Mouse (Mus musculus): ENCODE measurements around the gene Saysd1. TPM values are rescaled to one million over a fixed set of nuclear protein-coding genes. Genes with fewer than 3 reads are reported as not detected.
A peak's percentile ranks its signal among the peaks of the same experiment; 100 is the strongest.

Saysd1 gene
- polyA plus RNA-seq, 1 experiment from 2014 or later: 11.2 TPM

DNA sequence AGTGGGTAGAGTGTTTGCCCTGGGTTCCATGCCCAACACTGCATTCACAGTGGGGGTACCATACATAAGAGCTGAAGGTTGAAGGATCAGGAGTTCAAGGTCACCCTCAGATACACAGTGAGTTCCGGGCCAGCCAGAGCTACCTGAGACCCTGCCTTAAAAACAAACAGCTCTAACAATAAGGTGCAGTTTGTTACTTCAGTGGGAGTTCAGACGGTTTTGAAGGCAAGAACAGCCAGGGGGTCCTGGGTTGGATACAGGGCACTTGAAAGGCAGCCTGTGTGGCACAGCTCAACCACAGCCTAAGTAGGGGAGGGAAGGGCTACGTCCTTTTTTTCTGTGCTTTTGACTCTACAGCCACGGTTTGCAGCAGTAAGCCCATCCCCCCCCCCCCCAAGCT is 40.3 kb upstream of the Saysd1 start:
- Histone ChIP-seq H3K4me3 (ENCODE audit: low read length) (peak overlapping the region; percentile 58; the same call in 1 of the 2 replicates), H3K9me3 (ENCODE audit: control insufficient read depth, low read length) (no peaks in the 10 kb centered on the region), H3K4me1 (ENCODE audit: control insufficient read depth, insufficient read depth, low read length) (peaks cover 29% of the 10 kb centered on the region), H3K4me2 (replicated peaks; ENCODE audit: low read depth, low read length) (peak overlapping the region; percentile 94), H3K27me3 (ENCODE audit: control insufficient read depth, insufficient read depth, low read length) (no peaks in the 10 kb centered on the region), H3K27ac (ENCODE audit: low read depth, low read length) (peak overlapping the region; percentile 44; the same call in 1 of the 2 replicates), H3K9ac (ENCODE audit: low read depth, low read length) (no peak overlapping the region), H3K36me3 (ENCODE audit: control insufficient read depth, insufficient read depth, low read length) (no peaks in the 10 kb centered on the region)
- no peak for ATAC-seq (ENCODE audit: low FRiP score, low TSS enrichment)
- 36% methylated on average over 4 of the region's 4 CpGs for WGBS

GRCm38 (mm10) chr14:20177494-20178123 is 39.3 kb upstream of the Saysd1 start:
- Histone ChIP-seq H3K4me2 (replicated peaks; ENCODE audit: low read depth, low read length) (0 out of 2 replicates have a peak overlapping the region, but pooled peaks have one; percentile 10), H3K4me3 (ENCODE audit: low read length) (no peak overlapping the region), H3K4me1 (ENCODE audit: control insufficient read depth, insufficient read depth, low read length) (peaks cover 33% of the 10 kb centered on the region)

DNA sequence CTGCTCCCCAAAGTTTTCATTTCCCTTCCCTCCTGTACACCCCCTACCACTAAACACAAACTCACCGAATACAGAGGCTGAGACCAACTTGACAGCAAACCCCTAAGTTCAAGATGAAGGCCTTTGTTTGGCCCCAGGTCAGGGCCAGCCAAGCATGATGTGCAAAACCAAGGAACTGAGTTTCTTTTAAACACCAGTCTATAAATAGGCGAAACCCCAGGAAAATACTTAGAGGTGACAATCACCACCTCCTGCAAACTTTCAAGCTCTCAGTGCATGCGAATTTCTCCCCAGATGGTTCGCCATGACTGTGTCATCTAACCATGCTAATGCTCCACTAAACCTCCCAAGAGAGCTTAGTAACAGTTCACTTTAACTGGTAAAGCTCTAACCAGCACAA is 37.4 kb upstream of the Saysd1 start:
- Histone ChIP-seq H3K4me2 (replicated peaks; ENCODE audit: low read depth, low read length) (no peak overlapping the region), H3K36me3 (ENCODE audit: control insufficient read depth, insufficient read depth, low read length) (no peaks in the 10 kb centered on the region), H3K9ac (ENCODE audit: low read depth, low read length) (no peak overlapping the region), H3K9me3 (ENCODE audit: control insufficient read depth, low read length) (no peaks in the 10 kb centered on the region), H3K27me3 (ENCODE audit: control insufficient read depth, insufficient read depth, low read length) (no peaks in the 10 kb centered on the region), H3K27ac (ENCODE audit: low read depth, low read length) (no peak overlapping the region), H3K4me1 (ENCODE audit: control insufficient read depth, insufficient read depth, low read length) (peaks cover 39% of the 10 kb centered on the region), H3K4me3 (ENCODE audit: low read length) (no peak overlapping the region)
- WGBS: 77% methylated on average over 4 of the region's 4 CpGs
- ATAC-seq (ENCODE audit: low FRiP score, low TSS enrichment): no peak

More at GRCm38 (mm10) chr14:20177494-20178123, 39.3 kb upstream of the Saysd1 start:
- Histone ChIP-seq H3K9ac (ENCODE audit: low read depth, low read length) (no peak overlapping the region), H3K9me3 (ENCODE audit: control insufficient read depth, low read length) (no peaks in the 10 kb centered on the region), H3K27ac (ENCODE audit: low read depth, low read length) (no peak overlapping the region), H3K27me3 (ENCODE audit: control insufficient read depth, insufficient read depth, low read length) (no peaks in the 10 kb centered on the region), H3K36me3 (ENCODE audit: control insufficient read depth, insufficient read depth, low read length) (no peaks in the 10 kb centered on the region)
- 70% methylated on average over 9 of the region's 9 CpGs for WGBS
- no peak for ATAC-seq (ENCODE audit: low FRiP score, low TSS enrichment)

DNA sequence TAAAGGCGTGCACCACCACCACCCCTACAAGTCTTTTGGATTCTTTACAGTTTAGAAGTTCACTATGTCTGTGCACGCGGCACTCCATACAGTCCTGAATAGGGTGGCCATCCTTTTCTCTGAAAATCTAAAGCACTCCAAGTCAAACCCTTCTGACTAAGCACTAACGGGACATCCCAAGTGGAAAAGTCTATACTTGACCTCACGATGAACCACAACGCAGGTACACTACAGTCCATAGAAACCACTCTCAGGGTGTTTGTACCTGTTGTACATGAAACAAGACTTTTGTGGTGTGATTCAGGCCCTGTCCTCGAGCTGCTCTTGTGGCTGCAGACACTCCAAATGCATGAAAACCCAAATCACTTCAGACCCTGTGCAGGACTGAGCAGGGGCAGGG is 36.8 kb upstream of the Saysd1 start:
- H3K4me3 ChIP-seq (ENCODE audit: low read length): no peak overlapping the region
- no peaks in the 10 kb centered on the region for H3K9me3 ChIP-seq (ENCODE audit: control insufficient read depth, low read length)
- H3K27ac ChIP-seq (ENCODE audit: low read depth, low read length): no peak overlapping the region
- H3K4me2 ChIP-seq (replicated peaks; ENCODE audit: low read depth, low read length): no peak overlapping the region
- WGBS: 94% methylated on average over 7 of the region's 7 CpGs
- H3K36me3 ChIP-seq (ENCODE audit: control insufficient read depth, insufficient read depth, low read length): no peaks in the 10 kb centered on the region
- H3K9ac ChIP-seq (ENCODE audit: low read depth, low read length): no peak overlapping the region
- H3K4me1 ChIP-seq (ENCODE audit: control insufficient read depth, insufficient read depth, low read length): peaks cover 37% of the 10 kb centered on the region
- ATAC-seq (ENCODE audit: low FRiP score, low TSS enrichment): no peak
- no peaks in the 10 kb centered on the region for H3K27me3 ChIP-seq (ENCODE audit: control insufficient read depth, insufficient read depth, low read length)

GRCm38 (mm10) chr14:20174696-20175095 is 36.4 kb upstream of the Saysd1 start:
- Histone ChIP-seq H3K36me3 (ENCODE audit: control insufficient read depth, insufficient read depth, low read length) (no peaks in the 10 kb centered on the region), H3K27ac (ENCODE audit: low read depth, low read length) (no peak overlapping the region), H3K4me3 (ENCODE audit: low read length) (no peak overlapping the region), H3K9me3 (ENCODE audit: control insufficient read depth, low read length) (no peaks in the 10 kb centered on the region), H3K4me1 (ENCODE audit: control insufficient read depth, insufficient read depth, low read length) (peaks cover 35% of the 10 kb centered on the region), H3K27me3 (ENCODE audit: control insufficient read depth, insufficient read depth, low read length) (no peaks in the 10 kb centered on the region), H3K9ac (ENCODE audit: low read depth, low read length) (no peak overlapping the region), H3K4me2 (replicated peaks; ENCODE audit: low read depth, low read length) (no peak overlapping the region)
- ATAC-seq (ENCODE audit: low FRiP score, low TSS enrichment): no peak
- 92% methylated on average over 6 of the region's 6 CpGs for WGBS

GRCm38 (mm10) chr14:20173873-20174490 is 35.6 kb upstream of the Saysd1 start:
- no peaks in the 10 kb centered on the region for H3K9me3 ChIP-seq (ENCODE audit: control insufficient read depth, low read length)
- no peak for ATAC-seq (ENCODE audit: low FRiP score, low TSS enrichment)
- H3K27me3 ChIP-seq (ENCODE audit: control insufficient read depth, insufficient read depth, low read length): no peaks in the 10 kb centered on the region
- no peaks in the 10 kb centered on the region for H3K36me3 ChIP-seq (ENCODE audit: control insufficient read depth, insufficient read depth, low read length)
- H3K27ac ChIP-seq (ENCODE audit: low read depth, low read length): no peak overlapping the region
- H3K4me2 ChIP-seq (replicated peaks; ENCODE audit: low read depth, low read length): no peak overlapping the region
- H3K4me1 ChIP-seq (ENCODE audit: control insufficient read depth, insufficient read depth, low read length): peaks cover 28% of the 10 kb centered on the region
- WGBS: 92% methylated on average over 14 of the region's 14 CpGs
- no peak overlapping the region for H3K4me3 ChIP-seq (ENCODE audit: low read length)
- no peak overlapping the region for H3K9ac ChIP-seq (ENCODE audit: low read depth, low read length)

DNA sequence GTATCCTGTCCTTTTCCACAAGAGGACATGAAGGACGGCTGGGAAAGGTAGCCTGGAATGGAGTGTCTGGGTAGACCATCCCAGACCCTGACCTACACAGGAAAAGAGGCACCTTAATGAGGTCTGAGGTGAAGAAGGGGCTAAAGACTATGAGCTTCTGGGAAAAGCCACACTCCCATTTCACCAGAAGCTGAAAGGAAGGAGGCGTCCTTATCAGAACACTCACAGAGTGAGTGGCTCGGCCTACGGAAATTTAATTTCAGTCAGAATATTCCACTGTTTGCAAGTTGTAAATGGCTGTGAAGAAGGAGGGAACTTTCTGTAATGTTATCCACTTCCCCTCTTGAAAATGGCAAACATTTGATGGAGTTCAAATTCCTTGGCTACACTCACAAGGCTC is 34.6 kb upstream of the Saysd1 start:
- Histone ChIP-seq H3K27me3 (ENCODE audit: control insufficient read depth, insufficient read depth, low read length) (no peaks in the 10 kb centered on the region), H3K9ac (ENCODE audit: low read depth, low read length) (no peak overlapping the region), H3K4me2 (replicated peaks; ENCODE audit: low read depth, low read length) (no peak overlapping the region), H3K4me1 (ENCODE audit: control insufficient read depth, insufficient read depth, low read length) (peaks cover 23% of the 10 kb centered on the region), H3K4me3 (ENCODE audit: low read length) (no peak overlapping the region), H3K9me3 (ENCODE audit: control insufficient read depth, low read length) (no peaks in the 10 kb centered on the region), H3K36me3 (ENCODE audit: control insufficient read depth, insufficient read depth, low read length) (no peaks in the 10 kb centered on the region), H3K27ac (ENCODE audit: low read depth, low read length) (no peak overlapping the region)
- ATAC-seq (ENCODE audit: low FRiP score, low TSS enrichment): no peak
- 25% methylated on average over 4 of the region's 4 CpGs for WGBS

DNA sequence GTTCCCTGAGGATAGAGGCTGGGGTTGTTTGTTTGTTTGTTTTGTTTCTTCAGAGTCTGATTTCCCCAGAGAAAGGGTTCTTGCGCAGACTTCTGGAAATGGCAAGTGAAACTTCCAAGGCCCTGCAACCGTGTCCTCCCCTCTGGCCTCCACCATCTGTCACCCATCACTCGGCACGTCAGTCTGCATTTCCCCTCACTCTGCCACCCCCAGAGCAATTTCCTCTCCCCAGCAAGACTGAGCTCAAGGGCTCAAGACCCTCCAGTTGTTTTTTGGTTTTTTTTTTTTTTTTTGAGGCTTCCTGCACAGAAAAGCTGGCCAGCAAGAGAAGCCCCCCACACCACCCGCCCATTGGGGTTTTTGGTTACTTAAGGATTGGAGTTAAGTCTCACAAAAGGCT is 34.2 kb upstream of the Saysd1 start:
- Histone ChIP-seq H3K27ac (ENCODE audit: low read depth, low read length) (no peak overlapping the region), H3K9ac (ENCODE audit: low read depth, low read length) (no peak overlapping the region), H3K4me1 (ENCODE audit: control insufficient read depth, insufficient read depth, low read length) (peaks cover 19% of the 10 kb centered on the region), H3K36me3 (ENCODE audit: control insufficient read depth, insufficient read depth, low read length) (no peaks in the 10 kb centered on the region), H3K4me3 (ENCODE audit: low read length) (no peak overlapping the region), H3K27me3 (ENCODE audit: control insufficient read depth, insufficient read depth, low read length) (no peaks in the 10 kb centered on the region), H3K4me2 (replicated peaks; ENCODE audit: low read depth, low read length) (no peak overlapping the region), H3K9me3 (ENCODE audit: control insufficient read depth, low read length) (no peaks in the 10 kb centered on the region)
- WGBS: 35% methylated on average over 5 of the region's 5 CpGs
- no peak for ATAC-seq (ENCODE audit: low FRiP score, low TSS enrichment)

DNA sequence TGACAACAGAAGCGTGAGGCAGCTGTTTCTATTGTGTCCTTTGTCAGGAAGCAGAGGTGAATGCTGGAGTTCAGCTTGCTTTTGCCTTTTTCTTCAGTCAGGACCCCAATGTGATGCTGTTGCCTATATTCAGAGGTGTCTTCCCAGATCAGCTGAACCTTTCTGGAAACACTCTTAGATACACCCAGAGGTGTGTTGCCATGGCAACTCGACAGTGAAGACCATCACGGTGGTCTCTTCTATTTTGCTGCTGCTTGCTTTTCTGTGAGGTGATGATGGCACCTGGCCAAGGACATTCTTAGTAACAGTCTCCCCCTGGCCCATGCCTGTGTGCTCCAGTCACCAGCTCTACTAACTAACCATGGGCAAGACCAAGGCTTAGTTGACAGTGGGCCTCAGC is 33.5 kb upstream of the Saysd1 start:
- 83% methylated on average over 3 of the region's 3 CpGs for WGBS
- H3K27ac ChIP-seq (ENCODE audit: low read depth, low read length): no peak overlapping the region
- H3K27me3 ChIP-seq (ENCODE audit: control insufficient read depth, insufficient read depth, low read length): no peaks in the 10 kb centered on the region
- H3K36me3 ChIP-seq (ENCODE audit: control insufficient read depth, insufficient read depth, low read length): no peaks in the 10 kb centered on the region
- H3K9me3 ChIP-seq (ENCODE audit: control insufficient read depth, low read length): no peaks in the 10 kb centered on the region
- no peak for ATAC-seq (ENCODE audit: low FRiP score, low TSS enrichment)
- H3K4me1 ChIP-seq (ENCODE audit: control insufficient read depth, insufficient read depth, low read length): peaks cover 22% of the 10 kb centered on the region
- no peak overlapping the region for H3K4me2 ChIP-seq (replicated peaks; ENCODE audit: low read depth, low read length)
- H3K9ac ChIP-seq (ENCODE audit: low read depth, low read length): no peak overlapping the region
- H3K4me3 ChIP-seq (ENCODE audit: low read length): no peak overlapping the region
